Mouse (Mus musculus): ENCODE data around the gene Rpp25.

DNA sequence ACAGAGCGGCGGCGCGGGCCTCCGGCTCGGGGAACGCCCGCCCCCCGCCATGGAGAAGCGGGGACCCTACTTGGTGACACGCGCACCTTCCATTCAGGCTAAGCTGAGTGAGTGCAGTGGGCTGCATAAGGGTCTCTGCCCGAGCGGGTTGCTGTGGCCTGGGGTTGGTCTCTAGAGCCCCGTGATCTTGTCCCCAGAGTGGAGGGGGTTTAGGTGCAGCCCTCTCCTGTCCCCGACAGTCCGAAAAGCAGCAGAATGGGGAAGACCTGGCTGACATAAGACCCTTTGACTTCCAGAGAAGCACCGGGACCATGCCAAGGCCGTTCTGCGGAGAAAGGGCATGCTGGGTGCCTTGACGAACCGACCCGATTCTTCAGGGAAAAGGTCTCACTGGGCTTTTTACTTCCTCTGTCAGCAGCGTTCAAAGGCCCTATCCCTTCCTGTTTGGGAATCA is 33.9 kb downstream of the Rpp25 start:
- TF ChIP-seq CTCF (IDR thresholded peaks at IDR 0.05; ENCODE audit: low read depth, low read length) = no peak
- no peak for TF ChIP-seq EP300 (IDR thresholded peaks at IDR 0.05; ENCODE audit: insufficient read depth, low read depth, low read length)
